Mouse (Mus musculus) layer of hippocampus, adult 9-10 months (tissue): ENCODE data around the gene Mr1.

Experiments
- DNase-seq: peaks from one replicate; pipeline ENCODE4 v3.0.0; 2022; ENCODE audit warnings: low spot score

Mr1 gene

GRCm38 (mm10) chr1:155127429-155127934 lies 19.1 kb downstream of the Mr1 start:
- DNase-seq = no peak

GRCm38 (mm10) chr1:155126716-155127115 lies 19.9 kb downstream of the Mr1 start:
- no peak for DNase-seq

GRCm38 (mm10) chr1:155124397-155124796 lies 22.2 kb downstream of the Mr1 start:
- no peak for DNase-seq

- DNase-seq = no peak
Measured at GRCm38 (mm10) chr1:155121977-155122939, 24.4 kb downstream of the Mr1 start.

- DNase-seq = no peak
Measured at GRCm38 (mm10) chr1:155119719-155120118, 26.9 kb downstream of the Mr1 start.

GRCm38 (mm10) chr1:155113946-155114345 lies 32.7 kb downstream of the Mr1 start:
- DNase-seq = no peak

- DNase-seq = no peak
Measured at GRCm38 (mm10) chr1:155112875-155113274, 33.7 kb downstream of the Mr1 start.

GRCm38 (mm10) chr1:155112118-155112517 lies 34.5 kb downstream of the Mr1 start:
- no peak for DNase-seq

- no peak for DNase-seq
Measured at GRCm38 (mm10) chr1:155111491-155111890, 35.1 kb downstream of the Mr1 start.

GRCm38 (mm10) chr1:155109387-155110350 lies 36.9 kb downstream of the Mr1 start:
- DNase-seq = no peak

- no peak for DNase-seq
Measured at GRCm38 (mm10) chr1:155108412-155108811, 38.2 kb downstream of the Mr1 start.

- no peak for DNase-seq
Measured at GRCm38 (mm10) chr1:155107843-155108242, 38.8 kb downstream of the Mr1 start.

- DNase-seq = no peak
Measured at GRCm38 (mm10) chr1:155106310-155106709, 40.3 kb downstream of the Mr1 start.

GRCm38 (mm10) chr1:155103991-155104390 lies 42.6 kb downstream of the Mr1 start:
- DNase-seq = no peak

- no peak for DNase-seq
Measured at GRCm38 (mm10) chr1:155102631-155103030, 44.0 kb downstream of the Mr1 start.

- peak; percentile 93 for DNase-seq
Measured at GRCm38 (mm10) chr1:155099280-155099848, 47.2 kb downstream of the Mr1 start, which contains the start of gene Ier5. Gene Ier5 (minus strand): TSS chr1:155099636.

GRCm38 (mm10) chr1:155098486-155099279 lies 47.9 kb downstream of the Mr1 start:
- no peak for DNase-seq

- DNase-seq = no peak
Measured at GRCm38 (mm10) chr1:155097931-155098485, 48.6 kb downstream of the Mr1 start.

GRCm38 (mm10) chr1:155097354-155097753 lies 49.3 kb downstream of the Mr1 start:
- no peak for DNase-seq

- no peak for DNase-seq
Measured at GRCm38 (mm10) chr1:155096620-155097261, 49.9 kb downstream of the Mr1 start.
